Mouse (Mus musculus) MEL-GATA-1-ER (cell line): ENCODE results near the gene Ccs.
"Not testable (repeated sequence)": the region's sequence is repeated elsewhere in the genome, so short reads cannot be mapped to it uniquely, and the experiment has no call there.

Experiments
- DNase-seq: peaks from one replicate; pipeline ENCODE4 v3.0.0-alpha.2; 2012; ENCODE audit warnings: low read depth; ENCODE audit errors: extremely low read depth

Ccs gene

GRCm38 (mm10) chr19:4837049-4837448 is 2.1 kb downstream of the Ccs start:
- no peak for DNase-seq

- no peak for DNase-seq
These were observed 3.0 kb downstream of the Ccs start for GRCm38 (mm10) chr19:4836096-4836495.

GRCm38 (mm10) chr19:4833977-4834376 is 5.2 kb downstream of the Ccs start:
- no peak for DNase-seq

GRCm38 (mm10) chr19:4829156-4829555 is 10.0 kb downstream of the Ccs start:
- DNase-seq: no peak

GRCm38 (mm10) chr19:4828444-4829114 is 10.6 kb downstream of the Ccs start:
- DNase-seq: no peak

GRCm38 (mm10) chr19:4820678-4821303 is 18.3 kb downstream of the Ccs start:
- no peak for DNase-seq

- no peak for DNase-seq
These were observed 21.8 kb downstream of the Ccs start for GRCm38 (mm10) chr19:4817182-4817835.

GRCm38 (mm10) chr19:4813015-4813414 is 26.1 kb downstream of the Ccs start:
- peak; percentile 56 for DNase-seq

- DNase-seq: not testable (repeated sequence)
These were observed 26.7 kb downstream of the Ccs start for GRCm38 (mm10) chr19:4812334-4812949.

GRCm38 (mm10) chr19:4811909-4812242 is 27.3 kb downstream of the Ccs start:
- DNase-seq: no peak

- DNase-seq: peak; percentile 97
These were observed 27.8 kb downstream of the Ccs start, which contains the start of the genes Gm21992 and Rbm14 for GRCm38 (mm10) chr19:4811063-4811908. Gene Gm21992, minus strand, starts transcription at chr19:4811612. Gene Rbm14, minus strand, starts transcription at chr19:4811634.

GRCm38 (mm10) chr19:4810746-4811062 is 28.4 kb downstream of the Ccs start:
- no peak for DNase-seq

GRCm38 (mm10) chr19:4810309-4810708 is 28.8 kb downstream of the Ccs start:
- no peak for DNase-seq

- DNase-seq: no peak
These were observed 35.8 kb downstream of the Ccs start for GRCm38 (mm10) chr19:4803283-4803682.

GRCm38 (mm10) chr19:4802691-4803091 is 36.4 kb downstream of the Ccs start:
- no peak for DNase-seq

GRCm38 (mm10) chr19:4799083-4799482 is 40.0 kb downstream of the Ccs start:
- DNase-seq: no peak

GRCm38 (mm10) chr19:4797846-4798245 is 41.3 kb downstream of the Ccs start:
- no peak for DNase-seq

GRCm38 (mm10) chr19:4795929-4796328 is 43.2 kb downstream of the Ccs start:
- DNase-seq: no peak

- DNase-seq: peak; percentile 99
These were observed 45.2 kb downstream of the Ccs start, which contains the start of gene Rbm4 for GRCm38 (mm10) chr19:4793831-4794422. Gene Rbm4, minus strand, starts transcription at chr19:4793901.

GRCm38 (mm10) chr19:4793281-4793830 is 45.8 kb downstream of the Ccs start:
- no peak for DNase-seq

- no peak for DNase-seq
These were observed 52.8 kb downstream of the Ccs start for GRCm38 (mm10) chr19:4786313-4786712.
